Mouse (Mus musculus) Muller cell, postnatal 12 days (primary cell): Measurements from ENCODE around the gene Erbb3.
"Not testable (repeated sequence)": the region's sequence is repeated elsewhere in the genome, so short reads cannot be mapped to it uniquely, and the experiment has no call there.

Experiments
- DNase-seq: peaks from one replicate; pipeline ENCODE4 v3.0.0-alpha.2; 2015; ENCODE audit errors: inconsistent ontology term

Gene Erbb3

GRCm38 (mm10) chr10:128556963-128557362 is 32.5 kb downstream of the Erbb3 start:
- DNase-seq: no peak

- DNase-seq: no peak
Observed at GRCm38 (mm10) chr10:128556286-128556685, 33.2 kb downstream of the Erbb3 start.

GRCm38 (mm10) chr10:128555567-128555966 is 33.9 kb downstream of the Erbb3 start:
- not testable (repeated sequence) for DNase-seq

- not testable (repeated sequence) for DNase-seq
Observed at GRCm38 (mm10) chr10:128550144-128550823, 39.2 kb downstream of the Erbb3 start.

GRCm38 (mm10) chr10:128549682-128550057 is 39.8 kb downstream of the Erbb3 start:
- not testable (repeated sequence) for DNase-seq

- peak; percentile 94 for DNase-seq
Observed at GRCm38 (mm10) chr10:128548947-128549681, 40.3 kb downstream of the Erbb3 start, which contains the start of gene Rpl41. TSS of gene Rpl41 (minus strand) at chr10:128549305.

- DNase-seq: peak; percentile 37
Observed at GRCm38 (mm10) chr10:128548051-128548791, 41.2 kb downstream of the Erbb3 start.

GRCm38 (mm10) chr10:128547361-128548032 is 42.0 kb downstream of the Erbb3 start, which contains the start of gene Zc3h10:
TSS of gene Zc3h10 (minus strand) at chr10:128547774.
- peak; percentile 97 for DNase-seq

GRCm38 (mm10) chr10:128546787-128547186 is 42.7 kb downstream of the Erbb3 start:
- no peak for DNase-seq

- peak; percentile 66 for DNase-seq
Observed at GRCm38 (mm10) chr10:128546361-128546760, 43.1 kb downstream of the Erbb3 start.

- no peak for DNase-seq
Observed at GRCm38 (mm10) chr10:128545570-128545898, 43.9 kb downstream of the Erbb3 start.

- no peak for DNase-seq
Observed at GRCm38 (mm10) chr10:128544674-128545569, 44.5 kb downstream of the Erbb3 start.

GRCm38 (mm10) chr10:128544151-128544657 is 45.2 kb downstream of the Erbb3 start:
- no peak for DNase-seq

GRCm38 (mm10) chr10:128543100-128543499 is 46.4 kb downstream of the Erbb3 start:
- no peak for DNase-seq

GRCm38 (mm10) chr10:128538340-128538870 is 51.0 kb downstream of the Erbb3 start:
- no peak for DNase-seq

- peak; percentile 83 for DNase-seq
Observed at GRCm38 (mm10) chr10:128536266-128536940, 53.0 kb downstream of the Erbb3 start.

- no peak for DNase-seq
Observed at GRCm38 (mm10) chr10:128535624-128536265, 53.7 kb downstream of the Erbb3 start.

- no peak for DNase-seq
Observed at GRCm38 (mm10) chr10:128535206-128535605, 54.2 kb downstream of the Erbb3 start.
